Mouse (Mus musculus) spleen, adult 2 months (tissue): Measurements from ENCODE around the gene Trcg1.

Experiments
- CTCF ChIP-seq: fragments of 200-500 bp; IDR thresholded peaks from 2 replicates; pipeline ENCODE4 v1.5.1; 2011; ENCODE audit warnings: mild to moderate bottlenecking, inconsistent platforms; ENCODE audit not compliant: insufficient read depth, insufficient read length, insufficient replicate concordance; ENCODE audit errors: extremely low read depth
- POLR2A ChIP-seq: fragments of 200-500 bp; IDR thresholded peaks from 2 replicates; pipeline ENCODE4 v1.6.1; 2011; ENCODE audit warnings: low read depth, low read length, inconsistent platforms

DNA sequence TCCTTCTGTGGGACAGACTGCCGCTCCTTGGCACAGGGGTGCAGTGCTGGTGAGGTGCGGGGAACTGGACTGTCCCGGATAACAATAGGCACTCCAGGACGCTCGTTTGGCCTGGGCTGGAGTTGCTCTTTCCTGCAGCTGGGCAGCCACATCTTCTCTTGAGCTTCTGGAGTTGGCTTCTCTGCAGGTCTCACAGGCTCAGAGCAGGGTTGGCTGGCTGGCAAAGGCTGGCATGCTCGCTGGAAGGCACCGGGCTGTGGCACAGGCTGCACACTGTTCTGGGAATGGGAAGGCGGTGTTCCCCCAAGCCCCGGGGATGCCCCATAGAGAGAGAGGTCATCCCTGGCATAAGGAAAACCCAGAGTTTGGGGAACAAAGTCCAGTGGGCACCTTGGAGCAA lies 21.3 kb downstream of the Trcg1 start:
- TF ChIP-seq CTCF, result no peak
- TF ChIP-seq POLR2A, result no peak
